Mouse (Mus musculus): ENCODE measurements around the gene Zap70. TPM values are rescaled to one million over a fixed set of nuclear protein-coding genes. Genes with fewer than 3 reads are reported as not detected.

Gene Zap70
- polyA plus RNA-seq, 1 experiment from 2014 or later = 0.20 TPM

DNA sequence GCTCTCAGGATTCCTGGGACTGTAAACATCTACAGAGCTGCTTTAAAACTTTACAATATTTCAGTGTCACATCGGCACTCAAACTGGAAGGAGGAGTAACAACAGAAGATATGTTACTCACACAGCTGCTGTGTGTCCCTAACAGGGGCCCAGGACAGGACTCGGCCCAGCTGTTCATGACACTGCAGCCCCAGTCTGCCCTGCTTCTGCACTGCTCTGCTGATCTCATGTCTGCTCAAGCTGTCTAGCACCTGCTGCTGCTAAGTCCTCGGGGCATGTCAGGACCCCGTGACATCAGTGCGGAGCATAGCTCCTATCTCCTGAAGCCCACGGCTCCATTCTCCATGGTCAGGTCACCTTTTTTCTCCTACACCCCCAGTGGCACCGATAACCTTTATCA lies 35.1 kb downstream of the Zap70 start:
- H3K27me3 ChIP-seq (ENCODE audit: control insufficient read depth, insufficient read depth, low read length) = no peaks in the 10 kb centered on the region
- H3K36me3 ChIP-seq (ENCODE audit: control insufficient read depth, insufficient read depth, low read length) = peaks cover 92% of the 10 kb centered on the region
- peaks cover 0 to 4% of the 10 kb centered on the region in 2 experiments; a peak in 1 of 4 replicates for H3K4me1 ChIP-seq (ENCODE audit: control insufficient read depth in 2 of 2, insufficient read depth in 2 of 2, low read length in 2 of 2)
- H3K4me3 ChIP-seq (ENCODE audit: control insufficient read depth in 1 of 2, insufficient read depth in 1 of 2, low read depth in 1 of 2, low read length in 2 of 2) = no peak overlapping the region
- no peaks in the 10 kb centered on the region for H3K9me3 ChIP-seq (ENCODE audit: control insufficient read depth, low read length)
- H3K4me2 ChIP-seq (ENCODE audit: low read length) = no peak overlapping the region
- ATAC-seq (ENCODE audit: insufficient number of reproducible peaks, insufficient read depth, low FRiP score, low read depth) = no peak
- no peak overlapping the region for H3K27ac ChIP-seq (replicated peaks in 1 of 2; ENCODE audit: control insufficient read depth in 1 of 2, insufficient read depth in 1 of 2, low read depth in 2 of 2, low read length in 2 of 2)
- H3K9ac ChIP-seq (ENCODE audit: low read length) = no peak overlapping the region
- WGBS = 81% methylated on average over 7 of the region's 7 CpGs

DNA sequence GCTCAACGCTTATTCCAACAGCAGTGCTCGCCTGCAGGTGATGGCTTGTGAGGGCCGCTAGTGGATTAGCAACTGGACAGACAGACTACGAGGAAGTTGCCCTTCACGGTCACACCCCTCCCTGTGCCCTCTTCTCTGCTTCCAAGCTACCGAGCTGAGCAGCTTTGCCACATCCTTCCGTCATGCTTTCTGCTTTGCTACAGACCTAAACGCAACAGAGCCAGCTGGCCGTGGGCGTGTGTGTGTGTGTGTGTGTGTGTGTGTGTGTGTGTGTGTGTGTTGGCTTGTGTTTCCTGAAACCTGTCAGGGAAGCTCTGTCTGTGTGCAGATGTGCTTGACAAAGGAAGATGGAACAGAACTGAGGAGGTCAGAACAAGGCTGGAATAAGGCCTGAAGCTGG lies 35.9 kb downstream of the Zap70 start:
- H3K9ac ChIP-seq (ENCODE audit: low read length) = no peak overlapping the region
- no peaks in the 10 kb centered on the region for H3K9me3 ChIP-seq (ENCODE audit: control insufficient read depth, low read length)
- H3K27me3 ChIP-seq (ENCODE audit: control insufficient read depth, insufficient read depth, low read length) = no peaks in the 10 kb centered on the region
- no peak overlapping the region for H3K4me2 ChIP-seq (ENCODE audit: low read length)
- H3K4me3 ChIP-seq (ENCODE audit: control insufficient read depth in 1 of 2, insufficient read depth in 1 of 2, low read depth in 1 of 2, low read length in 2 of 2) = no peak overlapping the region
- H3K4me1 ChIP-seq (ENCODE audit: control insufficient read depth in 2 of 2, insufficient read depth in 2 of 2, low read length in 2 of 2) = peaks cover 0 to 4% of the 10 kb centered on the region in 2 experiments; a peak in 1 of 4 replicates
- WGBS = 81% methylated on average over 10 of the region's 10 CpGs
- no peak overlapping the region for H3K27ac ChIP-seq (replicated peaks in 1 of 2; ENCODE audit: control insufficient read depth in 1 of 2, insufficient read depth in 1 of 2, low read depth in 2 of 2, low read length in 2 of 2)
- no peak for ATAC-seq (ENCODE audit: insufficient number of reproducible peaks, insufficient read depth, low FRiP score, low read depth)
- peaks cover 92% of the 10 kb centered on the region for H3K36me3 ChIP-seq (ENCODE audit: control insufficient read depth, insufficient read depth, low read length)

DNA sequence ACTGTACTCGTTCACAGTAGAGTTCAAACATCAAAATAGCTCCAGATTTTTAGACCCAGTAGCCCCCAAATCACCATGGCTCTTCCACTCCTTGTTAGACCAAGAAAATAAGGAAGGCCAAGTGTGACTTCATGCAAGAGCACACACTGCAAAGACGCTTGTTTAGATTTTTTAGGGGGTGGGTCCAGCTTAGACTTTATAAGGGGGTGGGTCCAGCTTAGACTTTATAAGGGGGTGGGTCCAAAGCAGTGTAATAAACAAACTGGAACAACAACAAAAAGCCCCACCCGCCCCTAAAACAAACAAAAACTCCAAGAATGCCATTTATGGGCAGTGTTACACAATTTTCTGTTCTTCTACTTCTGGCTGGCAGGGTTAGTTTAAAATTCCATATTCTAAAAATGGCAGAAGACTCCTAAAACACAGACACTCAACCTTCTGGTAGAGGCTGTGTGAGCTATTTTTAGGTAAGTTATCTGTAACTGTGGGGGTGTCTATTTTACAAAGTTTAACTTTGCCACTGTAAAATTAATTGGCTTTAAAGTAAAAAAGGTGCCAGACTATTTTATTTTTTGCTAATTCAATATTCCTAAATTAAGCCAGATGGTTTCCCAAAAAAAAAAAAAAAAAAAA lies 38.9 kb downstream of the Zap70 start:
- Histone ChIP-seq H3K27me3 (ENCODE audit: control insufficient read depth, insufficient read depth, low read length) (no peaks in the 10 kb centered on the region), H3K27ac (replicated peaks in 1 of 2; ENCODE audit: control insufficient read depth in 1 of 2, insufficient read depth in 1 of 2, low read depth in 2 of 2, low read length in 2 of 2) (no peak overlapping the region), H3K4me1 (ENCODE audit: control insufficient read depth in 2 of 2, insufficient read depth in 2 of 2, low read length in 2 of 2) (peaks cover 0 to 4% of the 10 kb centered on the region in 2 experiments; a peak in 1 of 4 replicates), H3K4me3 (ENCODE audit: control insufficient read depth in 1 of 2, insufficient read depth in 1 of 2, low read depth in 1 of 2, low read length in 2 of 2) (no peak overlapping the region), H3K9me3 (ENCODE audit: control insufficient read depth, low read length) (no peaks in the 10 kb centered on the region), H3K9ac (ENCODE audit: low read length) (no peak overlapping the region), H3K4me2 (ENCODE audit: low read length) (no peak overlapping the region), H3K36me3 (ENCODE audit: control insufficient read depth, insufficient read depth, low read length) (peaks cover 89% of the 10 kb centered on the region)
- 63% methylated on average over 3 of the region's 3 CpGs for WGBS
- no peak for ATAC-seq (ENCODE audit: insufficient number of reproducible peaks, insufficient read depth, low FRiP score, low read depth)

DNA sequence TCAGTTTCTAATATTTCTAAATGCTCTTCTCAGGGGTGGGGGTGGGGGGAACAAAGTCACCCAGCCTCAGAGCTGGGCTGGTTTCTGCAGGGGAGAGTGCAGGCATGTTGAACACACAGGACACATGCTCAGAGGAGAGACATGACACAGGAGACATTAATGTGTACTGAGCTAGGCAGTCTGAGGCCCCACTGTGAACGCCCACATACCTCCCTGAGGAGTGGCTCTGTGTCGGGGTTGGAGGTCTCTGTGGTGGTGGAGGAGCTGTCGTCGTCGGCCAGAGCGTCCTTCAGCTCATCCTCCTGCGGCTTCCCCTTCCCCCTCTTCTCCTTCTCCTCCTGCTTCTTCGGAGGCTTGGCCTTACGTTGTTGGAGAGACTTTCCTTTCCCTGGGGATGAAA lies 42.7 kb downstream of the Zap70 start:
- Histone ChIP-seq H3K9me3 (ENCODE audit: control insufficient read depth, low read length) (no peaks in the 10 kb centered on the region), H3K36me3 (ENCODE audit: control insufficient read depth, insufficient read depth, low read length) (peaks cover 88% of the 10 kb centered on the region)

DNA sequence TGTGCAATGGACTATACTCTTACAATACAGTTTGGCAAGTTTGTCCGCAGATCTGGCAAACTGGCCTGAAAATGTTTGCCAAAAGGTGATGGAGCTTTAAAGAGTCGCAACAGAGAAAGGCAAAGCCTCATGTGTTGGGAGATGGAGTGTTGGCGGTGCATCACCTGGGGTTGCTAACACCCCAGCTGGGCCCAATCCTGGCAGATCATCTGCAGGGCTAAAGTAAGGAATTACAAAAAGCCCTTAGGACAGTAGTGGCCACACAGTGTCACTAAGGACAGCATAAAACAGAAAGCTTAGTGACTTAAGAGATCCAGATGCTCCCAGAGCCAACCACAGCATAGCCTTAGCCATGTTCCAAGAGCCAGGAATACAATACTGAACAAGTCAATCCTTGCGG lies 43.2 kb downstream of the Zap70 start:
- Histone ChIP-seq H3K9ac (ENCODE audit: low read length) (no peak overlapping the region), H3K9me3 (ENCODE audit: control insufficient read depth, low read length) (no peaks in the 10 kb centered on the region), H3K27ac (replicated peaks in 1 of 2; ENCODE audit: control insufficient read depth in 1 of 2, insufficient read depth in 1 of 2, low read depth in 2 of 2, low read length in 2 of 2) (no peak overlapping the region), H3K36me3 (ENCODE audit: control insufficient read depth, insufficient read depth, low read length) (peaks cover 88% of the 10 kb centered on the region), H3K27me3 (ENCODE audit: control insufficient read depth, insufficient read depth, low read length) (no peaks in the 10 kb centered on the region), H3K4me1 (ENCODE audit: control insufficient read depth in 2 of 2, insufficient read depth in 2 of 2, low read length in 2 of 2) (peaks cover 0 to 4% of the 10 kb centered on the region in 2 experiments; a peak in 1 of 4 replicates), H3K4me2 (ENCODE audit: low read length) (no peak overlapping the region), H3K4me3 (ENCODE audit: control insufficient read depth in 1 of 2, insufficient read depth in 1 of 2, low read depth in 1 of 2, low read length in 2 of 2) (no peak overlapping the region)
- no peak for ATAC-seq (ENCODE audit: insufficient number of reproducible peaks, insufficient read depth, low FRiP score, low read depth)
- WGBS = 93% methylated on average over 4 of the region's 4 CpGs

More for the DNA sequence above, 42.7 kb downstream of the Zap70 start:
- 68% methylated on average over 9 of the region's 9 CpGs for WGBS
- Histone ChIP-seq H3K9ac (ENCODE audit: low read length) (no peak overlapping the region), H3K27ac (replicated peaks in 1 of 2; ENCODE audit: control insufficient read depth in 1 of 2, insufficient read depth in 1 of 2, low read depth in 2 of 2, low read length in 2 of 2) (no peak overlapping the region), H3K4me3 (ENCODE audit: control insufficient read depth in 1 of 2, insufficient read depth in 1 of 2, low read depth in 1 of 2, low read length in 2 of 2) (no peak overlapping the region), H3K4me2 (ENCODE audit: low read length) (no peak overlapping the region), H3K27me3 (ENCODE audit: control insufficient read depth, insufficient read depth, low read length) (no peaks in the 10 kb centered on the region), H3K4me1 (ENCODE audit: control insufficient read depth in 2 of 2, insufficient read depth in 2 of 2, low read length in 2 of 2) (peaks cover 0 to 4% of the 10 kb centered on the region in 2 experiments; a peak in 1 of 4 replicates)
- ATAC-seq (ENCODE audit: insufficient number of reproducible peaks, insufficient read depth, low FRiP score, low read depth) = no peak

DNA sequence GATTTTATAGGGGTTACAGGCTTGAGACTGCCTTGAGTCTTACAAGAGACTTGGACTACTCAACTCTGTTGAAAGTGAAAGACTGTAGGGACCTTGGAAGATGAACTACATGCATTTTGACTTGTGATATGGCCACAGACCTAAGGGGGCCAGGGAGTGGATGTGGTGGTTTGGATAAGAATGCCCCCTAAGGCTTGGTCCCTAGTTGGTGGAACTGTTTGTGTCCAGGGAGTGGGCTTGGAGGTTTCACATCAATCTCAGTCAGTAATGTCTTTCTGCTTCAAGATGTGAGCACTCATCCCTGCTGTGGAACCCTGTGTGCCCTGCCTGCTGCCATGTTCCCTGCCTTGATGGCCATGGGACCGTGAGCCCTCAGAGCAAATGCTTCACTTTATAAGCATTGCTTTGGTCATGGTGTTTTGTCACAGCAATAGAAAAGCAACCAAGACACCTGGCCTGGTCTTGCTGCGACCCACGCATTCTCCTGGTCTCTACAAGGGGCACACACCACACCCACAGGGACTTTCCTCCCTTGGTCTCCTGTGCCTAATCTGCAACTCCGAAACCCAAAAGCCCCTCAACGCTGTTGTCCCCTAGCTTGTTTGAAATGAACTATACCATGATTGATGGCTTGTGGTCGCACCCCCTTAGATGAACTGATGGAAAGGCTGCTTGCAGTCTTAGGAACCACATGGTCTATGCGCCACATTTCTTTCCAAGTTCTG lies 44.7 kb downstream of the Zap70 start:
- Histone ChIP-seq H3K4me2 (ENCODE audit: low read length) (no peak overlapping the region), H3K4me1 (ENCODE audit: control insufficient read depth in 2 of 2, insufficient read depth in 2 of 2, low read length in 2 of 2) (no peaks in the 10 kb centered on the region), H3K27ac (replicated peaks in 1 of 2; ENCODE audit: control insufficient read depth in 1 of 2, insufficient read depth in 1 of 2, low read depth in 2 of 2, low read length in 2 of 2) (no peak overlapping the region), H3K9ac (ENCODE audit: low read length) (no peak overlapping the region), H3K4me3 (ENCODE audit: control insufficient read depth in 1 of 2, insufficient read depth in 1 of 2, low read depth in 1 of 2, low read length in 2 of 2) (no peak overlapping the region), H3K27me3 (ENCODE audit: control insufficient read depth, insufficient read depth, low read length) (no peaks in the 10 kb centered on the region), H3K36me3 (ENCODE audit: control insufficient read depth, insufficient read depth, low read length) (peaks cover 94% of the 10 kb centered on the region), H3K9me3 (ENCODE audit: control insufficient read depth, low read length) (no peaks in the 10 kb centered on the region)
- no peak for ATAC-seq (ENCODE audit: insufficient number of reproducible peaks, insufficient read depth, low FRiP score, low read depth)
- WGBS = 97% methylated on average over 7 of the region's 7 CpGs

DNA sequence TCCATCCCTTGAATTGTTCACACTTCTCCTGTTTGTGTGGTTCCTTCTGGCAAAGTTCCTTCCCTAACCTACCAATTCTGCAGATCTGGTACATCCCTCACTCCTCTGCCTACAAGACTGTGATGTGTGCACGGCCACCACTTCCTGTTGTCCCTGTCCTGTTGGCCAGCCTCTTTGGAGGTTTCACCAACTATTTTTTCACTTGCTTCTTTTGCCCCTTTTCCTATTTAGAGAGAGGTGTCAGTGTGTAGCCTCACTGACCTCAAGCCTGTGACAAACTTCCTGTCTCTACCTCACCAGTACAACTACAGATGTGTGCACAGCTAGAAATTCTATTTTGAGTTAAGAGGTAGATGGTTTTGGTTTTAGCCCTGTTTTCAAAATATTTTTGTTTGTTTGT lies 45.5 kb downstream of the Zap70 start:
- Histone ChIP-seq H3K36me3 (ENCODE audit: control insufficient read depth, insufficient read depth, low read length) (peaks cover 94% of the 10 kb centered on the region), H3K9me3 (ENCODE audit: control insufficient read depth, low read length) (no peaks in the 10 kb centered on the region), H3K9ac (ENCODE audit: low read length) (no peak overlapping the region), H3K27ac (replicated peaks in 1 of 2; ENCODE audit: control insufficient read depth in 1 of 2, insufficient read depth in 1 of 2, low read depth in 2 of 2, low read length in 2 of 2) (no peak overlapping the region), H3K4me1 (ENCODE audit: control insufficient read depth in 2 of 2, insufficient read depth in 2 of 2, low read length in 2 of 2) (no peaks in the 10 kb centered on the region), H3K4me3 (ENCODE audit: control insufficient read depth in 1 of 2, insufficient read depth in 1 of 2, low read depth in 1 of 2, low read length in 2 of 2) (no peak overlapping the region), H3K4me2 (ENCODE audit: low read length) (no peak overlapping the region), H3K27me3 (ENCODE audit: control insufficient read depth, insufficient read depth, low read length) (no peaks in the 10 kb centered on the region)
- ATAC-seq (ENCODE audit: insufficient number of reproducible peaks, insufficient read depth, low FRiP score, low read depth) = no peak
- 71% methylated on average over 1 of the region's 1 CpGs for WGBS

Measured in heart, embryonic 14.5 days (tissue).